Mouse (Mus musculus) cerebellum, adult 11-12 months (tissue): ENCODE results near the gene Timeless.
"Not testable (repeated sequence)": the region's sequence is repeated elsewhere in the genome, so short reads cannot be mapped to it uniquely, and the experiment has no call there.

Source experiments
- DNase-seq: peaks from one replicate; pipeline ENCODE4 v3.0.0; 2022

Timeless gene

GRCm38 (mm10) chr10:128258953-128259352, 27.1 kb downstream of the Timeless start:
- no peak for DNase-seq

GRCm38 (mm10) chr10:128259946-128260345, 28.1 kb downstream of the Timeless start:
- no peak for DNase-seq

- DNase-seq = not testable (repeated sequence)
Measured at GRCm38 (mm10) chr10:128260376-128260775, 28.5 kb downstream of the Timeless start.

- peak; percentile 35 for DNase-seq
Measured at GRCm38 (mm10) chr10:128262300-128262699, 30.4 kb downstream of the Timeless start.

- DNase-seq = no peak
Measured at GRCm38 (mm10) chr10:128263393-128264310, 31.8 kb downstream of the Timeless start.

GRCm38 (mm10) chr10:128268371-128268770, 36.5 kb downstream of the Timeless start, which contains the start of gene Apof:
Gene Apof, plus strand, starts transcription at chr10:128268671.
- DNase-seq = no peak

GRCm38 (mm10) chr10:128269206-128269910, 37.5 kb downstream of the Timeless start:
- DNase-seq = no peak

- peak; percentile 98 for DNase-seq
Measured at GRCm38 (mm10) chr10:128270287-128270841, 38.5 kb downstream of the Timeless start, which contains the start of gene Stat2. Gene Stat2, plus strand, starts transcription at chr10:128270559.

- DNase-seq = no peak
Measured at GRCm38 (mm10) chr10:128270866-128271265, 39.0 kb downstream of the Timeless start.

GRCm38 (mm10) chr10:128271883-128272282, 40.0 kb downstream of the Timeless start:
- no peak for DNase-seq

- DNase-seq = not testable (repeated sequence)
Measured at GRCm38 (mm10) chr10:128272819-128273439, 41.1 kb downstream of the Timeless start.

- not testable (repeated sequence) for DNase-seq
Measured at GRCm38 (mm10) chr10:128275374-128275773, 43.5 kb downstream of the Timeless start.

- no peak for DNase-seq
Measured at GRCm38 (mm10) chr10:128278158-128278557, 46.3 kb downstream of the Timeless start.

GRCm38 (mm10) chr10:128280943-128281342, 49.1 kb downstream of the Timeless start:
- DNase-seq = no peak

- no peak for DNase-seq
Measured at GRCm38 (mm10) chr10:128281682-128282081, 49.8 kb downstream of the Timeless start.

- DNase-seq = no peak
Measured at GRCm38 (mm10) chr10:128282886-128283450, 51.1 kb downstream of the Timeless start.

- peak; percentile 97 for DNase-seq
Measured at GRCm38 (mm10) chr10:128283604-128284579, 52.0 kb downstream of the Timeless start.

- peak; percentile 55 for DNase-seq
Measured at GRCm38 (mm10) chr10:128290594-128290993, 58.7 kb downstream of the Timeless start.

GRCm38 (mm10) chr10:128296370-128297090, 64.7 kb downstream of the Timeless start:
- DNase-seq = no peak

GRCm38 (mm10) chr10:128297221-128297620, 65.4 kb downstream of the Timeless start:
- peak; percentile 61 for DNase-seq
